Mouse (Mus musculus): ENCODE measurements around the gene Rgcc.

Gene Rgcc

DNA sequence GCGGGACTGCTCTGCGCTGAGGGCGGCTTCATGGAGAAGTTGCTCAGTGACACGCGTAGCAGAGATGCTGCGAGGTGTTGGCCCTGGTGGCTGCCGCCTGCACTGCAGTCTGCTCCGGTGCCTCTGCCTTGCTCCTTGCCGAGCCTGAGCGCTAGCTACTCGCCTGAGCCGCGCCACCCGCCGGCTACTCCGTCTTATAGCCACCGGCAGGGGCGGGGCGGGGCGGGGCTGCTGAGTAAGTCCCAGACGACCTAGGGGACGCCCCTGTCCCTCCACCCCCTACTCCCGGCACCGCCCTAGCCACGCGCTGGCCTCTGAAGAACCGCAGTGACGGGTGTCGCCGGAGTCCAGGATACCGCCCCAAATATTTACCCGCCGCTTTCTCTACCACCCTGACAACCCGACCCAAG is at the start of gene Rgcc:
TSS of gene Rgcc (minus strand) at position 180 of the 410 bp plus-strand sequence.
- peak; percentile 88 for ATAC-seq (ENCODE audit: low TSS enrichment)

DNA sequence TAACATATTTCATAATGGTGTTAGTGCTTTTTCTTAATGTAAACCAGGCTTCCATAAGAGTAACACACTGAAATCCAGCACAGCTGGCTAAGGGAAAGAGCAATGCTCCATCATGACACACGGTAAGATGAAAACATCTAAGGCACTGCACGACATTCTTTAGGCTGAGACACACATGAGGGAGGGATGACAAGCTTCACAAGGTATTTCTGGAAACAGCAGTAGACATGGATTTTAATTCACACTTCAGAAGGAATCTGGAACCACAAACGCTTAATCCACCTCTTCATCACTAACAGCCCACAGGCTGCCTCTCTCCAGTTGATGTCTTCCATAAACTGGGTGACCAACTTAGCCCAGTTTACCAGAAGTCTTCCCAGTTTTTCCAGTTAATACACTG is 44.9 kb upstream of the Rgcc start:
- ATAC-seq (ENCODE audit: low TSS enrichment), result peak; percentile 99

DNA sequence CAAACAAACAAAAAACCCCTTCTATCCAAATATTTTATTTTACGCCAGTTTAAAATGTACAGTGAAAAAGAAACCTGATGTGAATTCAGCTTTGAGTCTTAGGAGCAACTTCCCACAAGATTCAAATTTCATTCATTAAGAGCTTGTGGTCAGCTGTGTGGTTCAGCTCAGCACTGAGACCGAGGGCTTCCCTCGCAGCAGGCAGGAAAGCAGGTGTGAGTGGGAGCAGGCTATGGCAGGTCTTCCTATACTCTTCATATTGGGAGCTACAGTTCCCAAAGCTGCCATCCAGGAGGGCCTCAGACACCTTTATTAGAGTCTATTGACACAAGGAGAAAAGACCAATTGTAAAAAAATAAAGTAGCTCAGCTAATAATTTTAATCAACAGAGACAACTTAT is 34.2 kb upstream of the Rgcc start:
- no peak for ATAC-seq (ENCODE audit: low TSS enrichment)

DNA sequence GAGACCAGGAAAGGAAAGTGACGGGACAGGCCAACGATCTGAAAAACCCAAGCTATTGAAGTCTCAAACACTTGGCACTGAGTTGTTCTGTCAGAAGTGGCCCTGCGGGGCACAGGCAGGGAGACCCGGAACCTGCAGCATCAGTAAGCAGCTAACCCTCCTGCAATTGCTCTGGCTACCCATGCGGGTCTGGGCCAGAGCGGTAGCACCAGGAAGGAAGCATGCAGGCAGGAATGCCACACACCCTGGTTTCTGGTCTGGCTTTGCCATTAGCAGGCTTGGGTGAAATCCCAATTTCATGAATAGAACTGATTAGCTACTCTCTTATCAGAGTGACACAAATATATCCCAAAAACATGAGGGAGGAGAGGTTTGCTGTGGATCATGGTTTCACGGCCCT is 30.5 kb upstream of the Rgcc start:
- no peak for ATAC-seq (ENCODE audit: low TSS enrichment)

DNA sequence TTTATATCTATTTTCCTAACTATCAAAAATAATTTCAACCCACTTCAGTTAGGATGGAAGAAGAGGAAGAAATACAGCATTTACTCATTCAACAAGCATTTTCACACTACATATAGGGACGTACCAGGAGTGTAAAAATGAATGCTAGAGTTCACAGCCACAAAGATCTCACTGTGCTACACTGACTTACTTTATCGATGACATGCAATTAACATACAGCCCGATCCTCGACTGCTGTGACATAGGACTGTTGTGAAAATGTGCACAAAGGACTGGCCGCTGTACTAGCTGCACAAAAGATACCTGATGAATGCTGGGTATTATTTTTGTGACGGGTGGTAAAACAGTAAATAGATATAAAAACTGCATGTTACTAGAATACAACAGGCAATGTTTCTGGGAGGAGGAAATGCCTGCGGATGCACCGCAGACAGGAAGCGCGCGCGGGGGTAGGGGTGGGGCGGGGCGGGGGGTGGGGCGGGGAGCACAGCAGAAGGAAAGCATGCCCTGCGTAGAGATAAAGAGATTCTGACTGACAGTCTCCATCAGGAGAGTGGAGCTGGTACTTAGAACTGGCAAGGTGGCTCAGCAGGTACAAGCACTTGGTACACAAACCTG is 29.6 kb upstream of the Rgcc start:
- ATAC-seq (ENCODE audit: low TSS enrichment), result no peak

DNA sequence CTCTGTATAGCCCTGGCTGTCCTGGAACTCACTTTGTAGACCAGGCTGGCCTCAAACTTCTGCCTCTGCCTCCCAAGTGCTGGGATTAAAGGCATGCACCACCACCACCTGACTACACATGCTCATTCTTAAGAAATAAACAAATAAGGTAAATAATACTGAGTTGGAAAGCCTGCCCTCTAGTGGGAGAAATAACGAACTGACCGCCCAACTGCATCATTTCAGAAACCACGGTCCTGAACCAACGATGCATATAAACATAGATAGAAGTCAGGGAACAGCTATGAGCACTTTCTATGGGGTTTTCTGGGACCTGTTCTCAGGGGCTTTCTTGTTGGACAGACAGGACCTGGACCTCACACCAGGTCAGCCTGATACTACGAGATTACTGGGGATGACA is 25.6 kb upstream of the Rgcc start:
- ATAC-seq (ENCODE audit: low TSS enrichment), result peak; percentile 48; the same call in 1 of the 2 replicates

DNA sequence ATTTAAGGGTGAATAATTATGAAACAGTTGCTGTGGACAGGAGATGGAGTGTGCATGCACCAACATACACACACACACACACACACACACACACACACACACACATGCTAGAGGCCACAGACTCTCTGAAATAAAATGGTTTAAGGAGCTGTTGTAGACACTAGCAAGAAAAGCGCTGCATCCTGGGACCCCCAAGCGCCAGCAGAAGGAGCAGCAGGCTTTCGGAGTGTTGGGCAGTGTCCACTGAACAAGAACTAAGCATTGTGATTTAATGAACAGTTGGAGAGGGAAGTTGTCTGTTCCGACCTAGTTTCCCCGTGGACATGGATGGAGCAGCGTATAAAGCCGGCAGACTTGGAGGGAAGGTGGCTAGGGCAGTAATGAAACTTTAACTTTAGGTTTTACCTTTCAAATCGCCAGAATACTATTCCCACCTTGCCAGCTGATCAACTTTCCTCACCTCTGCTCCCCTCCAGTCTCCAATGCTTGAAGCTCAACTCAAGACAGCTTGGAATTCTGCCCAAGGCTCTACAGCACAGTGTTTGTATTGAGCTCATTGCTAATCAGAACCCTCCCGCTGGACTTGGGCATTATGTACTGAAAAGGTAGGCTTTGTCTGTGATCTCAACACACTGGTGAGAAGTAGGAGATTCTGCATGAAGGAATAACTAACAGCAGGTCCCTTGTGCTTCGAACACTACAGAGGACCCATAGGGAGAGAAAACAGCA is 22.8 kb upstream of the Rgcc start:
- ATAC-seq (ENCODE audit: low TSS enrichment), result peak; percentile 21; the same call in 1 of the 2 replicates

DNA sequence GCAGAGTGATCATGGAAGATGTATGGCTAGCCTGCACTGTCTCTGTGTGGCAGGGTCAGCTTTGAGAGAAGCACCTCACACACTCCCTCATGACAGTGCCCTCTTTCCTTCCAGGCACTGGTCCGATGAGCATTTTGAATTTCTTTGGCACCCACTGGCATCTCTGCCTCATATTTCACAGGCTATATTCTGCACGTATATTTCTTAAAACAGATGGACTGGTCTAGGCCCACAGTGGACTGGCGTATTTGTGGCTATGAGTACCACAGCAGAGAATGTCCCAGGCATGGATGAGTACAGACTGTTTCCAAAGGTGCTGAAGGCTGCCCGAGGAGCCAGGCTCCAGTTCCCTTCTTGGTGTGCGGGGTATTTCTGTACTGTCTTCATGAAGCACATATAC is 20.4 kb upstream of the Rgcc start:
- ATAC-seq (ENCODE audit: low TSS enrichment), result no peak

DNA sequence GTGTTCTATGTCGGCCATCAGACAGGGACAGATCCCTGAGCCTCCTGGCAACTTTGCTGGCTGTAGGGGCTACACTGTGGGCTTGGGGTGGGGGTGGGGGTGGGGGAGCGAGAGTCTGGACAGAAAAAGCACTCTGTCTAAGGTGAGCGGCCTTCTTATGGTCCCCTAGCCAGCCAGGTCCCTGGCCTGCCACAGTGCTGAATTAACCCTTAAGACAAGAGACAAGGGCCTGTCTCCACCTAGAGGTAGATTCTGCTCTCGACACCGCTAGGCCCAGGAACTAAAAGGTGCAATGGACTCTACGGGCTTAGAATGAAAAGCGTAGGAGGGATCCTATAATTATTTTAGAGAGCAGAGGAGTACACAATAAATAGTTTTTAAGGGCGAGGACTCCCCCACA is 19.7 kb upstream of the Rgcc start:
- ATAC-seq (ENCODE audit: low TSS enrichment), result peak; percentile 66

DNA sequence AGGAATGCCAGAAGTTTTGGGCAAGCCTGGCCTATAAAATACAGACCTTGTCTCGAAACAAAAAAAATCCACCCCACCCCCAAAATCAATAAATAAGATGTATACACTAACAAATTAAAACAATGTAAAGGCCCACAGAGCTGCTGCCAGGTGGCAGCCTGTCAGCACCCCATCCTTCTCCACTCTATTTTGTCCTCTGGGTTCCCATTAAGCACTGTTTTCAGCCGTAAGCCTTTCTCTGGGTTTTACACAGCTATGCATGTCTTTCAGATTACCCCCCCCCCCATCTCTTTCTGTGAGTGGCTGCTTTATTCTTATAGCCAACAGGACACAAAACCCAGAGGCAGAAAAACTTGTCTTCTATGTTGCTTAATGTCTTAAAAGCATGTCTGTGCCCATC is 16.2 kb upstream of the Rgcc start:
- ATAC-seq (ENCODE audit: low TSS enrichment), result no peak

DNA sequence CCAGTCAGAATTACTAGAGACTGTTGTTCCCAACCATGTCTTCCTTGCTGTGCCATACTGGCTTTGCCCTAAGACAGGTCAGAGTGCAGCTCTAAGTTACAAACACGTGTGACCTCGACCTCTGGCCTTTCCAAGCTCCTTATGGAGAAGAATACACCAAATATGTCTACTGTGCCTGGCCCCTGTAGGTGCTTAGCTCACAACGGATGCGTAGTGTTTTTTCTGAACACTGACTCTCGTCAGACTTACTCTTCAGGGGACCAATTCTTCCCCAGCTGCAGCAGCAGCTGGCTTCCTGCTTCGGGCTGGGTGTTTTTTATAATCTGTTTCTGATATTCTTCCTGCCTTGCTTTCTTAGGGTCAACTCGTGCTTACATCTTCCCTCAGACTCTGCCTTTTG is 14.4 kb upstream of the Rgcc start:
- ATAC-seq (ENCODE audit: low TSS enrichment), result no peak

DNA sequence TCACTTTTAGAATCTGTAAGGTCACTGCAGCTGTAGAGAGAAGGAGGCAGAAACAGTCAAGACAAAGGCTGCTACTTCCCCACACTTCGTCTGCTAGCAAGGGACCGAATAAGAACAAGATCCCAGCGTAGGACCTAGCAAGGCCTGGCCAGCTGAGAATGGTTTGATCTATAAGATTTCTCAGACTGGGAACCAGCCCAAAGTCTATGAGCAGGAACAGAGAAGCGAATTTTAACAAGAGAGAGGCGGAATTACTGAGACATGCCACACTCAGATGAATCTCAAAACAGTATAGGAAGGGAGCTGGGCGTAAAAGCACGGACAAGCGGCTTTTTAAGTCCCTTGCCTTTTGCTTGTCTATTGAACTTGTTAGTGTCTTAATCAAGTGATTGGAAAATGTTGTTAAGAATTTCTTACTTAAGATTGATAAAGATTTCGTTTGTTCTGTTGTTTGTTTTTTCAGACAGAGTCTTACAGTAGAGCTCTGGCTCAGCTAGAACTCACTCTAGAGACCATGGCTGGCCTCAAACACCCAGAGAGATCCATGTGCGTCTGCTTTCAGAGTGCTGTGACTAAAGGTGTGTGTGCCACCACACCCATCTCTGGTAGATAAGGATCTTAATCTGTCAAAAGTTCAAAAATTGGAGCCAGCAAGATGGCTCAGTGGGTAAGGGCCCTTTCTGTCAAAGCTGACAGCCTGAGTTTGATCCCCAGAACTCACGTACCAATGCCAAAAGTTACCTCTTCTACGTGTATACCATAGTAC is 13.0 kb upstream of the Rgcc start:
- ATAC-seq (ENCODE audit: low TSS enrichment), result peak; percentile 53

DNA sequence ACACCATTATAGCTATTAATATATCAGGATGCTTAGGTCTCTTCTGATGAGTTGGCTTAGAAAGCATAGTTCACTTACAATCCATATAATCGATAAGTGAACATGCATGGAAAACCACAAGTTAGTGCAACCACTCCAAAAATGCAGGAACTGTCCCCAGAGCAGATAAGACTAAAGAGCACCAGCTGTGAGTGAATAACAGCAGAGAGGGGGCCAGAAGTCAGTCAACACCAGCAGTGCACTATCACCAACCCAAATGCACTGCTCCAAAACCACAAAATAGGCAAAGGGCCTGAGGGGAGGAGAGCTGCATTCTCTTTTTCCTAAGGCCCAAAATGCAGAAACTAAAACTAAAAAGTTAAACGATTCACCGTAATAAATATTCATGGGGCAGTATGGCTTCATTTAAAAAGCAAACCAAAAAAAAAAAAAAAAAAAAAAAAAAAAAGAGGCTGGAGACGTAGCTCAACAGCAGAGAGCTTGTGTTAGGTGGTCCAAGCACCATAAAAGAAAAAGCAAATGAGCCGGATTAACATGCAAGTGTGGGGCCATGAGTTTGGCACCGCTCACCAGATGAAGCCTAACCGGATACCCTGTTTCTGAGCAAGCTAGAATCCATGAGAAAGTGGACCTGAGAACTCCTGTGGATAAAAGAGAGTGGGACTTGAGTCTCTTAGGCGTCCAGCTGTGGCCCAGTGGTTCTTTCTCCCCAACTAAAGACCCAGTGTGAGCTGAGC is 12.2 kb upstream of the Rgcc start:
- ATAC-seq (ENCODE audit: low TSS enrichment), result 0 out of 2 replicates have a peak, but pooled peaks have one; percentile 14

DNA sequence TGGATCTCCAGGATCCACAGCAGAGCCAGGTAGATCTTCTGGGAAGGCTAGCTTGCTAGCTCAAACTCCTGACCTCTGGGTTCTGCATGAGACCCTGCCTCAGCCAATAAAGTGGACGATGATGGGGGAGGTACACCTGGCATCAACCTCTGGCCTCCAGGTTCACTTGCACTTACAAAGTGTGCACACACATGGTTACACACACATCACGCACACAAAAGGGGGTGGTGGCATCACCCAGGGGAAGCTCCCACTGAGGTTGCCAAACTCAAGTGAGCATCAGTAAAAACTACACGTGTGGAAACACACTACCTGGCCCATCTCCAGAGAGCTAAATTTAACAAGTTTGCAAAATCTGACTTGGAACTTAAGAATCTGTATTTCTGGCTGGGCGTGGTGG is 11.3 kb upstream of the Rgcc start:
- ATAC-seq (ENCODE audit: low TSS enrichment), result no peak

DNA sequence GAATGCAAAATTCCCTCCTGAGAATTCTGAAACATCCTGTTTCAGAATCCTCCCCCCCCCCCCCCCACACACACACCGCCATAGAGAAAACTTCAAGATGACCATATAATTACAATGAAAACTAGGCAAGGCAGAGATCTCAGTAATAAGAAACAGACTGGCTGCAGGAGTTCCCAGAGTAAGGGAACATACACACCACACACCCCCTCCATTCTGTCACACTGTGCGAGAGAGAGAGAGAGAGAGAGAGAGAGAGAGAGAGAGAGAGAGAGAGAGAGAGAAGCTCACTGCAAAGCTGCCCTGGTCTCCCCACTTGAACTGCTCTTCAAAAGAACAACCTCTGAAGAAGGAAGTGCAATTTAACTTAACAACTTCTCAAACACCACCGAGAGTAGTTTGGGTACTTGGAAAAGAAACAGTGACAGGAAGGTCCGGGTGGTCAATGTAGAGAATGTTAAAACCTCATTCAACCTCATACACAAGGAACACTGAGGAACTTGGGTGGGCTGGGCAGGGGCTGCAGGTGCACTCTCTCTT is 10.5 kb upstream of the Rgcc start:
- peak; percentile 62; the same call in 1 of the 2 replicates for ATAC-seq (ENCODE audit: low TSS enrichment)

DNA sequence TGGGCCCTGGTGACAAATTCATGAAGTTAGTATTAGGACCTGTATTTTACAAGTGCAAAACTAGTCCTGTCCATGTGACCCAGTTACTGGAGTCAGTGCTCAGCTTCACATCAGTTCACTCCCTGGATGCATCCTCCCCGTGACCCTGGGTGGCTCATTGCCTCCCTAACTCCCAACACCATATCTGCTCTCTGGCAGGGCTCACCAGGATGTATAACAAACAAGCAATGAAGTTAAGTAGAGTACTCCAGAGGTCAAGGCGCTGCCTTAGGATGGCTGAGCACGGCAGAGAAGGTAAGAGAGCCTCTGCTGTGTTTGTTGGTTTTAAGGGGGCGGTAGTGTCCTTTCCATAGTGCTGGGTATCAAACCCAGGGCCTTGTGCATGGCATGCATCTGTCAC is 7.7 kb upstream of the Rgcc start:
- ATAC-seq (ENCODE audit: low TSS enrichment), result no peak

DNA sequence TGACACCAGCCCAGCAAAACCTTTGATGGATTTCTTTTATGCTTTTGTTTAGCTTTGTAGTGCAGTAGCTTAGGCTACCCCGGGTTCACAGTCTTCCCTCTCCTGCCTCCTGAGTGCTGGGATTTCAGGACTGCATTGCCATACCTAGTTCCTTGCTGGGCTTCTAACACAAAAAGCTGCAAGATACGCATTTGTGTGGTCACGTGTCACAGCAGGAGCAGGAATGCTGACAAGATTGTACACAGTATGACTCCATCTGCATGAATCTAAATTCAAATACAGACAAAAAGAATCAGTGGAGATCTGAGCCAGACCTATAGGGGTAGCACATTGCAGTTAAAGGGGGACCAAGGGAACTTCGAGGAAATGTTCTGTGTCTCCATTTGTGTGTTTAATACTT is 6.9 kb upstream of the Rgcc start:
- no peak for ATAC-seq (ENCODE audit: low TSS enrichment)

DNA sequence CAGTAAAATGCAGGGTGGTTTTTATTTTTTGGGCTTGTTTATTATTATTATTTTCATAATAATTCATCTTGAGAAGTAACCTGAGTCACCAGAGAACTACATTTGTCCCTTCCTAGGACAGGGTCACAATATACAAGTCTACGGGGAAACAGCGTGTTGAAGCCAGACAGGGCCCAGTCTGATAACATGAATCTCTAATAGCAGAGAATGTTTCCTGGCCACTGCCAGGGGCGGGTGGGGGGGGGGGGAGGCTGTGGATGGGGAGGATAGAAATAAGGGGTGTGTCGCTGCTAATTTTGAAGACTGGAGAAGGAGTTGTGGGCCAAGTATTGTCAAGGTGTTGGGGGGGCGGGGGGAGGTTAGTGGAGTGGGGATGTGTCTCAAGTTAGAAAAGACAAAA is 6.5 kb upstream of the Rgcc start:
- no peak for ATAC-seq (ENCODE audit: low TSS enrichment)

DNA sequence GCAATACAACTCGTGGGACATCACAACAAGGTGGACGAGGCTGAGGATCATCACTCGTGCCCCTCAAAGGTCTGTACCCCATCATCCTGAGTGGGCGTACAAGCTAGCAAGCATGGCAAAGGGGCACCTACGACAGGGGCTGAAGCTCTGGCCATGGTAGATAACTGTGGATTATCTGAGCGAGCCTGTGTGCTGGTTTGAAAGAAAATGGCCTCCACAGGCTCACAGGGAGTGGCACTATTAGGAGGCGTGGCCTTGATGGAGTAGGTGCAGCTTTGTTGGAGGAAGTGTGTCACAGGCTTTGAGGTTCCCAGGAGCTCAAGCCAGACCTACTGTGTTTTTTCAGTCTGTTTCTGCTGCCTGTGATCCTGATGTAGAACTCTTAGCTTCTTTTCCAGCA is 5.7 kb upstream of the Rgcc start:
- no peak for ATAC-seq (ENCODE audit: low TSS enrichment)

DNA sequence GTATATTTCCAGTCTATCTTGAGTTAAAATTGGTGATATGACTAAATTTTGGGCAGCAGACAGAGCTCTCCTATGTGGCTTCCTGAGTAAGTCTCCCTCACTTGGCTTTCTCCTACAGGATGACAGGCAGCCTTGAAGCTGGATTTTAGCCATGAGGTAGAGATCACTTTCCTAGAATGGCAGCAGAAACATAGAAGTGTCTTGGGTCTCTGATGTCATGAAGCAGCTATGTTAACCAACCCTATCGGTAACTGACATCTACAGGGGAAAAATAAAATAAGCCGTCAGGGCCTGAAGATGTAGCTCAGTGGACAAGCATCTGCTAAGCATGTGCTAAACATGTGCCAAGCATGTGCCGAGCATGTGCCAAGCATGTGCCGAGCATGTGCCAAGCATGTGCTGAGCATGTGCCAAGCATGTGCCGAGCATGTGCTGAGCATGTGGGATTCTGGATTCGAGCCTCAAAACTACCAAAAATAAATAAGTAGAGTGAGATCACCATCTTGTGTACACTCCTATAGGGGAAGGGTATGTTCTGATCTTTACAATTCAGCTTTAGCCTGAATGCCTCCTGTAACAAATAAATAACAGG is 3.5 kb upstream of the Rgcc start:
- no peak for ATAC-seq (ENCODE audit: low TSS enrichment)

DNA sequence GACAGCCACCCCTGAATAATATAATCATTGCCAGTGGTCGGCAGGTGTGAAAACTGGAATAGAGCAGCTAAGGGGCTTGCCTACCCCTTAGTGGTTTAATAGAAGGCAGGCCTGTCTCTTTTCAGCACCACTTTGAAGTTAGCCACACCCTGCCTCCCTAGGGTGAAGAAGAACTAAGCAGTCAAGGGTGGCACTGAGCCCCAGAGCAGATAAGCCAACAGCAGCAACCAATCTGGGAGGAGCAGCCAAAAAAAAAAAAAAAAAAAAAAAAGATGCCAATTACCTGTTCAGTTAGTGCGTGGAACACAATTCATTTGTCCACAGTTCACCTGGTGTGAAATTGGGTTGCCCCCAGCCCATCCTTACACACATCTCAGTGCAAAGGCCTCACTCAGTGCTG is 1.7 kb upstream of the Rgcc start:
- no peak for ATAC-seq (ENCODE audit: low TSS enrichment)
